In genomic region chr7:142476795-142477452, GRCm38 (mm10) we compare ENCODE assay signal across 13 mouse cellular contexts. TPM values are rescaled to one million over a fixed set of nuclear protein-coding genes. Genes with fewer than 3 reads are reported as not detected.
DNase-seq lines count a peak whose midpoint lies in the region; ATAC-seq lines count a peak whose summit lies in the region.
"Had no signal": no experiment of that assay in that cellular context is flagged by ENCODE, and none has a peak within 500 bp of the region (broad histone marks: within the 10 kb centered on the region; RNA-seq: fewer than 3 reads in every experiment).

No protein-coding gene starts in this region.

- H3K4me2 ChIP-seq in midbrain, embryonic 11.5 days: no peak overlapping the region
- no peak overlapping the region for H3K4me2 ChIP-seq in midbrain, embryonic 14.5 days (ENCODE audit: low read length)
- H3K4me2 ChIP-seq in heart, embryonic 14.5 days (ENCODE audit: low read length): 0 out of 2 replicates have a peak overlapping the region, but pooled peaks have one; percentile 26

- intact Hi-C loops in gastrocnemius, postnatal 36 days (cut with DNase I): no loop called here

- H3K4me1 ChIP-seq in midbrain, embryonic 11.5 days (ENCODE audit: control insufficient read depth, insufficient read depth, low read length): peaks cover 12% of the 10 kb centered on the region
- H3K4me1 ChIP-seq in midbrain, embryonic 14.5 days (ENCODE audit: control insufficient read depth, insufficient read depth, low read length): peaks cover 10% of the 10 kb centered on the region
- H3K4me1 ChIP-seq in heart, embryonic 14.5 days (ENCODE audit: control insufficient read depth in 2 of 2, insufficient read depth in 2 of 2, low read length in 2 of 2): peaks cover 56 to 65% of the 10 kb centered on the region in 2 experiments

- WGBS in midbrain, embryonic 11.5 days: 88% methylated on average over 13 of the region's 13 CpGs
- WGBS in midbrain, embryonic 14.5 days: 89% methylated on average over 13 of the region's 13 CpGs
- WGBS in heart, embryonic 14.5 days: 86% methylated on average over 13 of the region's 13 CpGs

- DNase-seq in gastrocnemius, postnatal 36 days: peak; percentile 23 to 45
- no peak for DNase-seq in gastrocnemius, adult 18-20 months (ENCODE audit: low spot score)
- DNase-seq in midbrain, embryonic 11.5 days (ENCODE audit: low spot score, missing footprints): peak; percentile 35
- no peak for DNase-seq in midbrain, embryonic 14.5 days
- peak; percentile 44 for DNase-seq in right cerebral cortex, postnatal 4 days
- DNase-seq in kidney, adult 8-10 months: no peak
- DNase-seq: thymus, postnatal 14 days had no signal

- H3K36me3 ChIP-seq in midbrain, embryonic 11.5 days (ENCODE audit: control insufficient read depth, insufficient read depth, low read length): no peaks in the 10 kb centered on the region
- no peaks in the 10 kb centered on the region for H3K36me3 ChIP-seq in midbrain, embryonic 14.5 days (ENCODE audit: control insufficient read depth, insufficient read depth, low read length)
- H3K36me3 ChIP-seq in heart, embryonic 14.5 days (ENCODE audit: control insufficient read depth, insufficient read depth, low read length): no peaks in the 10 kb centered on the region

- H3K9ac ChIP-seq in midbrain, embryonic 11.5 days (ENCODE audit: low read length): no peak overlapping the region
- no peak overlapping the region for H3K9ac ChIP-seq in midbrain, embryonic 14.5 days (replicated peaks; ENCODE audit: low read length)
- H3K9ac ChIP-seq in heart, embryonic 14.5 days (ENCODE audit: low read length): peak overlapping the region; percentile 61; the same call in 1 of the 2 replicates

- no peaks in the 10 kb centered on the region for H3K27me3 ChIP-seq in midbrain, embryonic 11.5 days (ENCODE audit: control insufficient read depth, insufficient read depth, low read length)
- H3K27me3 ChIP-seq in midbrain, embryonic 14.5 days (ENCODE audit: control insufficient read depth, insufficient read depth, low read length): no peaks in the 10 kb centered on the region
- H3K27me3 ChIP-seq in heart, embryonic 14.5 days (ENCODE audit: control insufficient read depth, insufficient read depth, low read length): no peaks in the 10 kb centered on the region
- H3K27me3 ChIP-seq: CH12.LX had no signal

- no peaks in the 10 kb centered on the region for H3K9me3 ChIP-seq in midbrain, embryonic 11.5 days (ENCODE audit: control insufficient read depth, low read length)
- no peaks in the 10 kb centered on the region for H3K9me3 ChIP-seq in midbrain, embryonic 14.5 days (ENCODE audit: control insufficient read depth, low read length)
- H3K9me3 ChIP-seq in heart, embryonic 14.5 days (ENCODE audit: control insufficient read depth, low read length): no peaks in the 10 kb centered on the region
- H3K9me3 ChIP-seq: megakaryocyte, embryonic 14.5 days had no signal

- no peak overlapping the region for H3K27ac ChIP-seq in midbrain, embryonic 11.5 days (ENCODE audit: low read depth, low read length)
- H3K27ac ChIP-seq in midbrain, embryonic 14.5 days (replicated peaks; ENCODE audit: low read depth, low read length): no peak overlapping the region
- H3K27ac ChIP-seq in heart, embryonic 14.5 days (replicated peaks in 1 of 2; ENCODE audit: control insufficient read depth in 1 of 2, insufficient read depth in 1 of 2, low read depth in 2 of 2, low read length in 2 of 2): peak overlapping the region; percentile 29 to 62; a peak in 3 of 4 replicates

- no peak overlapping the region for H3K4me3 ChIP-seq in midbrain, embryonic 11.5 days (ENCODE audit: low read depth, low read length)
- no peak overlapping the region for H3K4me3 ChIP-seq in midbrain, embryonic 14.5 days (replicated peaks; ENCODE audit: low read depth, low read length)
- H3K4me3 ChIP-seq in heart, embryonic 14.5 days (ENCODE audit: control insufficient read depth in 1 of 2, insufficient read depth in 1 of 2, low read depth in 1 of 2, low read length in 2 of 2): no peak overlapping the region
- H3K4me3 ChIP-seq: megakaryocyte, embryonic 14.5 days had no signal

- no peak for ATAC-seq in midbrain, embryonic 11.5 days (ENCODE audit: low FRiP score)
- ATAC-seq in midbrain, embryonic 14.5 days (ENCODE audit: low FRiP score, low TSS enrichment): no peak
- no peak for ATAC-seq in heart, embryonic 14.5 days (ENCODE audit: insufficient number of reproducible peaks, insufficient read depth, low FRiP score, low read depth)
- no peak for ATAC-seq in erythroblast, adult 5-6 weeks (replicated peaks; ENCODE audit: low FRiP score, poor library complexity, severe bottlenecking)

RNA-seq across cellular contexts. Expression of gene Lsp1, which starts 16.3 kb away (rescaled TPM):
- 10 to 100 TPM; 37.2 to 75.3 TPM for total RNA-seq in gastrocnemius, postnatal 36 days (2021)
- total RNA-seq in gastrocnemius, adult 18-20 months (2021): 10 to 100 TPM; 30.3 to 38.4 TPM
- polyA plus RNA-seq in midbrain, embryonic 11.5 days (2014; fragmentation: Nextera tagmentation; extraction: Ambion mirVana): 11.1 and 13.1 TPM in 2 replicates
- polyA plus RNA-seq in midbrain, embryonic 14.5 days (2014; fragmentation: Nextera tagmentation; extraction: Ambion mirVana): 2.7 and 8.0 TPM in 2 replicates
- 48.6 and 49.3 TPM in 2 replicates for polyA plus RNA-seq in heart, embryonic 14.5 days (2014; fragmentation: Nextera tagmentation; extraction: Ambion mirVana)
- total RNA-seq in erythroblast, adult 5-6 weeks (2015; ENCODE audit: low replicate concordance): 119 and 155 TPM in 2 replicates
- 98.7 and 120 TPM in 2 replicates for total RNA-seq in erythroblast, adult 5-6 weeks (2017; ENCODE audit: low replicate concordance)

RNA-seq across cellular contexts. Expression of gene Tnnt3, which starts 21.7 kb away (rescaled TPM):
- total RNA-seq in gastrocnemius, postnatal 36 days (2021): over 10,000 TPM; 32,612 to 32,921 TPM
- total RNA-seq in gastrocnemius, adult 18-20 months (2021): over 10,000 TPM; 35,269 to 35,976 TPM
- 0.77 and 2.0 TPM in 2 replicates for polyA plus RNA-seq in midbrain, embryonic 11.5 days (2014; fragmentation: Nextera tagmentation; extraction: Ambion mirVana)
- polyA plus RNA-seq in midbrain, embryonic 14.5 days (2014; fragmentation: Nextera tagmentation; extraction: Ambion mirVana): 1.1 TPM in 1 of 2 replicates, not detected in the other
- polyA plus RNA-seq in heart, embryonic 14.5 days (2014; fragmentation: Nextera tagmentation; extraction: Ambion mirVana): 3.9 and 5.8 TPM in 2 replicates
- not detected in 2 replicates for total RNA-seq in erythroblast, adult 5-6 weeks (2015; ENCODE audit: low replicate concordance)
- total RNA-seq in erythroblast, adult 5-6 weeks (2017; ENCODE audit: low replicate concordance): 2.0 TPM in 1 of 2 replicates, not detected in the other

RNA-seq across cellular contexts. Expression of gene Tnni2, which starts 35.3 kb away (rescaled TPM):
- total RNA-seq in gastrocnemius, postnatal 36 days (2021): over 10,000 TPM; 17,613 to 18,280 TPM
- over 10,000 TPM; 19,257 to 20,060 TPM for total RNA-seq in gastrocnemius, adult 18-20 months (2021)
- polyA plus RNA-seq in midbrain, embryonic 11.5 days (2014; fragmentation: Nextera tagmentation; extraction: Ambion mirVana): 0.47 and 0.96 TPM in 2 replicates
- not detected in 2 replicates for polyA plus RNA-seq in midbrain, embryonic 14.5 days (2014; fragmentation: Nextera tagmentation; extraction: Ambion mirVana)
- polyA plus RNA-seq in heart, embryonic 14.5 days (2014; fragmentation: Nextera tagmentation; extraction: Ambion mirVana): 24.1 and 31.7 TPM in 2 replicates
- total RNA-seq in erythroblast, adult 5-6 weeks (2015; ENCODE audit: low replicate concordance): 19.6 TPM in 1 of 2 replicates, not detected in the other
- 2.0 and 6.4 TPM in 2 replicates for total RNA-seq in erythroblast, adult 5-6 weeks (2017; ENCODE audit: low replicate concordance)

RNA-seq across cellular contexts. Expression of gene Syt8, which starts 42.3 kb away (rescaled TPM):
- not detected for total RNA-seq in gastrocnemius, postnatal 36 days (2021)
- total RNA-seq in gastrocnemius, adult 18-20 months (2021): not detected
- not detected in 2 replicates for polyA plus RNA-seq in midbrain, embryonic 11.5 days (2014; fragmentation: Nextera tagmentation; extraction: Ambion mirVana)
- not detected in 2 replicates for polyA plus RNA-seq in midbrain, embryonic 14.5 days (2014; fragmentation: Nextera tagmentation; extraction: Ambion mirVana)
- not detected in 2 replicates for polyA plus RNA-seq in heart, embryonic 14.5 days (2014; fragmentation: Nextera tagmentation; extraction: Ambion mirVana)
- total RNA-seq in erythroblast, adult 5-6 weeks (2015; ENCODE audit: low replicate concordance): not detected in 2 replicates
- total RNA-seq in erythroblast, adult 5-6 weeks (2017; ENCODE audit: low replicate concordance): not detected in 2 replicates
- total RNA-seq: CH12.LX; hematopoietic stem cell, adult 5-6 weeks; left cerebral cortex, adult 8-10 months had no signal

RNA-seq across cellular contexts. Expression of gene Mrpl23, which starts 55.6 kb away (rescaled TPM):
- 1 to 10 TPM; 1.8 to 6.1 TPM for total RNA-seq in gastrocnemius, postnatal 36 days (2021)
- total RNA-seq in gastrocnemius, adult 18-20 months (2021): 1 to 10 TPM; 1.7 to 1.9 TPM
- 13.9 and 16.6 TPM in 2 replicates for polyA plus RNA-seq in midbrain, embryonic 11.5 days (2014; fragmentation: Nextera tagmentation; extraction: Ambion mirVana)
- polyA plus RNA-seq in midbrain, embryonic 14.5 days (2014; fragmentation: Nextera tagmentation; extraction: Ambion mirVana): 11.9 and 23.9 TPM in 2 replicates
- polyA plus RNA-seq in heart, embryonic 14.5 days (2014; fragmentation: Nextera tagmentation; extraction: Ambion mirVana): 23.5 and 23.8 TPM in 2 replicates
- total RNA-seq in erythroblast, adult 5-6 weeks (2015; ENCODE audit: low replicate concordance): not detected in 2 replicates
- total RNA-seq in erythroblast, adult 5-6 weeks (2017; ENCODE audit: low replicate concordance): 3.7 and 8.1 TPM in 2 replicates

Comparison
In these comparisons a context has a peak if more than half of its experiments do, and no peak if none do; other contexts are left out.
1. DNase-seq: peak in gastrocnemius, postnatal 36 days (2 of 2), midbrain, embryonic 11.5 days (single experiment) and right cerebral cortex, postnatal 4 days (single experiment); none in gastrocnemius, adult 18-20 months (single experiment), midbrain, embryonic 14.5 days (single experiment) and kidney, adult 8-10 months (0 of 2).
2. H3K27ac ChIP-seq: peak in heart, embryonic 14.5 days (2 of 2); none in midbrain, embryonic 11.5 days (single experiment) and midbrain, embryonic 14.5 days (single experiment).
3. RNA of gene Tnnt3, which starts 21.7 kb away (total RNA-seq): 35,269 to 35,976 TPM in gastrocnemius, adult 18-20 months and 32,612 to 32,921 TPM in gastrocnemius, postnatal 36 days; 2.0 TPM in erythroblast, adult 5-6 weeks; every median in the first group is over 1,000 times any median in the second.
4. RNA of gene Tnni2, which starts 35.3 kb away (total RNA-seq): 19,257 to 20,060 TPM in gastrocnemius, adult 18-20 months and 17,613 to 18,280 TPM in gastrocnemius, postnatal 36 days; 2.0 to 19.6 TPM in erythroblast, adult 5-6 weeks; every median in the first group is over 100 times any median in the second.